Mouse (Mus musculus) ovary, postnatal 14 days (tissue): ENCODE measurements around the gene Gmeb2.

ENCODE experiments used
- DNase-seq: peaks from one replicate; pipeline ENCODE4 v3.0.0; 2022; ENCODE audit warnings: low spot score

Gmeb2 gene

DNA sequence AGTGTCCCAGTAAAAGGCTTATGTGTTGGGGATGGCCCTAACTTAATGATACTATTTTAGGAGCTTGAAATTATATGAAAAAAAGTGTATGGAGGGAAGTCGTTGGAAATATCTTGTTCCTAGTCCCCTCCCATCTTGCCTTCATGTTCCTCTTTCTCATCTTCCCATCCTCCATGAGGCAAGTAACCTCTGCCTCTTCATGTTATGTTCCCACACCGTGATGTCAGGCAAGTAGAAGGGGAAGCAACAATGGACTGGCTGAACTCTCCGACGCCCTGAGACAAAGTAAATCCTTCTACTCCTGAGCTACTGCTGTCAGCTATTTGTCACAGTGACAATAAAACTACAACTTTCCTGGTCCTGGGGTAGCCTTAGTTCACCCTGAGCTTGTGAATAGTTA is 13.2 kb downstream of the Gmeb2 start:
- DNase-seq: no peak

DNA sequence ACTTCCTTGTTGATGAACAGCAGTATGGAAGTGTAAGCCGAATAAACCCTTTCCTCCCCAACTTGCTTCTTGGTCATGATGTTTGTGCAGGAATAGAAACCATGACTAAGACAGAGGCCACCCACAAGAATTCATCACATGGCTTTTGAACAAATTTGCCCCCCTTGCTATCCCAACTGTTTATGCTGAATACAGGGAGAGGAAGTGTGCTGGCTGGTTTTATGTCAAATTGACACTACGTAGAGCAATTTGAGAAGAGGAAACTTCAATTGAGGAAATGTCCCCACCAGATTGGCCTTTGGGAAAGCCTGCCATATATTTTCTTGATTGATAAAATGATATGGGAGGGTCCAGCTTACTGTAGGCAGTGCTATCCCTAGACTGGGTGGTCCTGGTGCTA is 14.0 kb downstream of the Gmeb2 start:
- no peak for DNase-seq

DNA sequence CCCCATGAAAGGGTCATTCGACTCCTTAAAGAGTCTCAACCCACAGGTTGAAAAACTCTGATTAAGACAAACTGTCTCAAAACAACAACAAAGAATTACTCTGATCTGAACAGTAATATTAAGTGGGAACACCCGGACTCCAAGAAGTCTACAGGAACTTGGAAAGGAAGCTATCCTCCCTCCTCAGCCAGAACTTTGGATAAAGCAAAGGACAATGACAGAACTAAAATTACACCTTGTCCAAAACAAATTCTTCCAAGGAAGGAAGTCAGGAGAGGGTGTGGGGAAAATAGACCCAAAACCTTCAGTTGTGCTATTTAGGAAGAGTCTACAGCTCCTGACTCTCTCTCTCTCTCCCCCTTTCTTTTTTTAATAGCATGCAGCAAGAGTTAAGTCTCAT is 15.7 kb downstream of the Gmeb2 start:
- no peak for DNase-seq

DNA sequence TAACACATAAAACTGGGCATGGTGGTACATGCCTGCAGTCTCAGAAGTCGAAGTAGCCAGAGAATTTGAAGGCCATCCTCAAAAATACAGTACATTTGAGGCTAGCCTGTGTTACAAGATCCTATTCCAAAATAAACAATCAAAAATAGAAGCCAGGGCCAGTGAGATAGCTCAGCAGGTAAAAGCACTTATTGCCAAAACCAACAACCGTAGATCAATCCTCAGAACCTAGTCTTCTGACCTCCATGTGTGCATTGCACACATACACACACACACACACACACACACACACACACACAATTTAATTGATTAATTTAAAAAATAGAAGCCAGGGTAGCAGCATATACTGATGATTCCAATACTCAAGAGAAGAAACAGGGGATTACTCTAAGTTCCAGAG is 21.0 kb downstream of the Gmeb2 start:
- DNase-seq: no peak

DNA sequence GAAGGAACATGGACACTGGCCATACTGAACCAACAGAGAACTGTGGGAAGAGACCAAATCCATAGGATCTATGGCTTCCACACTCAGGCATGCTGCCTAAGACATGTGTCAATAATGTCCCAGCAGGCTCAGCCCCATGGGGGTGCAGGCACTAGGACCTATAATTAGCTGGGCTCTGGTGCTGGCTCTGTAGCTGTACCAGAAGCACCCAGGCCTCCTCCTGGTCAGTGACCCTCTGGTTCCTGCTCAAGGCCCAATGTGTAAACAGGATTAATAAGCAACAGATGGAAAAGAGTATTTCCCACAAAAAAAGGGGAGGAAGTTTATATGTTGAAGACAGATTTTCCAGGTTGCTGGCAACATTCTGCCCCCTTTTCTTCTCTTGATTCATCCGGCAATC is 34.6 kb downstream of the Gmeb2 start:
- no peak for DNase-seq

DNA sequence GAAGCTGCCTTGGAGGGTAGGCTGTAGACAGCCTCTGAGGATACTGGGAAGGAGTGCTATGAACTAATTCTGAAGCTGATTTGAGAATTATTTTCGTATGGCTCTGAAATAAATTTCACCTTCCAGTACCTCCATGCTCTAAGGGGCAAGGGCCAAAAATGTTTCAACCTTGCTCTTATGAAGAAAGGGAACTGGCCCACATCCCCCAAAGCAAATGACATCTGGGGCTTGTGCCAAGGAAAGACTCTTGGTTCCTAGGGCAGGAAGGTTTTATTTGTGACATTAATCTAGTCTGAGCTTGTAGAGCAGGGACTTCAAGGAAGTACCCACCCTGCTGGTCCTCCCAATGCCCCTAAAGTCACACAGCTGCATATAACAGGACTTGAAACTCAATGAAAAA is 36.0 kb downstream of the Gmeb2 start:
- no peak for DNase-seq

DNA sequence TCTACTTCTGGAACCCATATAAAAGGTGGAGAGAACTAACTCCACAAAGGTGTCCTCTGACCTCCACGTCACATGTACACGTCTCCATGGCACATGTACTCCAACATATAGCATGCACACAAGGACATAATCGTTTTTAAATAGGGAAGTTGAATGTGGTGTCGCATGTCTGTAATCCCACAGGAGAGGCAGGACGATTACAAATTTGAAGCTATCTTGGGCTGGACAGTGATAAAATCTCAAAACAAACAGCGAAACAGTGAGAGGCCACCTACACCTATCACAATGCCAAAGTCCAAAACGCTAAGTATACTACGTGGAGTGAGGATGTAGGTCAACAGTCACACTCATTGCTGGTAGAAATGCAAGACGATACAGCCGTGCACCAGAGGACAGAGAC is 38.6 kb downstream of the Gmeb2 start:
- no peak for DNase-seq

DNA sequence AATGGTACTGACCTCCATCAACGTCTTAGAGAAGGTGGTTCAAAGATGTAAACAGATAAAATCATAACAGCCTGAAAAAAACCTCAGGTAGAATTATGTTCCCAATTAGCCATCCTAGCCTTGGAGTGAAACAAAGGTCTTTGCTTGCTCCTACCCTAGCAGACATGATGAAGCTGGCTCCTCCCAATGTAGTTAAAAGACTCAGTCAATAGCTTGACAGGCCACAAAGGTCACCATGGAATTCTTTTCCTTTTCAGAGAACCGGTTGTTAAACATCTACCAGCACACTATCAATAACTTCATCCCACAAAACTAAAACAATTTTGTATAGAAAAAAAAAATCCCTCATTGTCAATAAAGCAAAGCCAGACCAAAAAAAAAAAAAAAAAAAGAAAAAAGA is 42.8 kb downstream of the Gmeb2 start:
- no peak for DNase-seq

DNA sequence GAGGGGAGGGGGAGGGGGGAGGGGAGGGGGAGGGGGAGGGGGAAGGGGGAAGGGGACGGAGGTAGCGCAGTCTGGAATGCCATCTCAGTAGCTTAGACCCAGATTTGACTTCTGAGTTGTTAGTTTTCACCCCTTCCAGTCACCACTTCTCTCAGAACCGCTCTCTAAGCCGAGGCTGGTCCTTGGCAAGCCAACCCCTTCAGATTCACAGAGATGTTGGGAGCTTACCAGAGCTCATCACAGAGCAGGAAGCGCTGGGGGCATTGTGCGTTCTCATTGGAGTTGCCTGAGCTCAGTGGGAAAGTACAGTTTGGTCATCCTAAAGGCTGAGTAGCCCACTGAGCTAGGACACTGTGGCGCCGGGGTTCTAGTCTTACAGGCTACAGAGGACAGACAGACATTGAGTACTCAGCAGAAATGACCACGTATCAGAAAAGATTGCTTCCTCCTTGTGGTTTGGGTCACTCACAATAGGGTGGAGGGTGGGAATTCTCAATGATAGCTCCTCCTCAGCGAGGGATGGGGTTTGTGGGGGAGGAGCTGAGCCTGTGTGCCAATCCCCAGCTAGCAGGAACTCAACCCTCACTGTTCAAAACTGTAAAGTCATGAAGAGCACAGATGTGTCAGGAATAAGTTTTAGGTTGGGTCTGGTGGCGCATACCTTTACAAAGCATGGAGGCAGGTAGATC is 44.0 kb downstream of the Gmeb2 start:
- DNase-seq: no peak

DNA sequence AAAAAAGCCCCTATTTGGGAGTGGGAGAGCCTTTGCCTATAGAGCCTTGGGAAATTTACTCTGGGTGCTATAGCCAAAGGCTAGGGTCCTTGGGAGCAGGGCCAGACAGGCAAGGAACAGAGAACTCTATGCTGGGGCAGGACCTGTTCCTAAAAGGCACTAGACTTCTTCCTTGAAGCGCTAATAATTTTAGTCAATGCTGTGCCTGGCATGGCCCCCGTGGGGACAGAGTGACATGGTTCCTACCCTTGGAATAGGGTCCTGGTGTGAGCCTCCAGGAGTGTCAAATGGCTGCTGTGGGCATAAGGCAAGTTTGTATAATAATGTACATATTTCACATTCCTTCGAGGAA is 45.5 kb downstream of the Gmeb2 start:
- no peak for DNase-seq

DNA sequence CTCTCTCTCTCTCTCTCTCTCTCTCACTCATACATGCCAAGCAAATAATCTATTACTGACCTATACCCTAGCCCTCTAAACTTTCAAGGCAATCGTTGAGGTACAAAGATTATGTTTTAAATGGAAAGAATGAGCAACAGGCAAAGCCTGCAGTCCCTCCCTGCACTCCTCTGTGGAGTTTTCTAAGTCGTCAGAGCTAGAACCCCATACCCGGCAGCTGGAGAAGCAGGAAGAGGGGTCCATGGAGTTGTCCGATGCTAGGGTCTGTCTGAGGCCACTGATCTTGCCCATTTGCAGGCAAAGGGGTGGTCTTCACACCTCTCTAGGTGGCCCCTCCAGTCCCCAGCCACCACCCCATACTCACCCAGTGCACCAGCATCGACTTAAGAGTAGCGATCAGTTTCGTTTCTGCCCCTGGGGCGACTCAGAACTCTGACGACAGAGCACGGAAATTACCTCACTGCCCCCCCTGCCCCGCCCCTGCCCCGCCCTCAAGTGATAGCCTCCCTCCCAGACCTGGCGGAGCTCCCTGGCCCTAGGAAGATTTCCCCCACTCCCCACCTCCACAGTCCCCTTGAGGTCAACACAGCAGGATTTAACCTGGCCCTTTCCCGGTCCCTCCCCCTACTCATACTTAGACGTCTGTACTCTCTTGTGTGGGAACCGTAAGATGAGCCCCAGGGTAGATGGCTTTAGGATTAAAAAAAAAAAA is 46.1 kb downstream of the Gmeb2 start, which contains the start of gene Helz2:
TSS of gene Helz2 (minus strand) at position 426 of the 712 bp plus-strand sequence.
- DNase-seq: peak; percentile 25

DNA sequence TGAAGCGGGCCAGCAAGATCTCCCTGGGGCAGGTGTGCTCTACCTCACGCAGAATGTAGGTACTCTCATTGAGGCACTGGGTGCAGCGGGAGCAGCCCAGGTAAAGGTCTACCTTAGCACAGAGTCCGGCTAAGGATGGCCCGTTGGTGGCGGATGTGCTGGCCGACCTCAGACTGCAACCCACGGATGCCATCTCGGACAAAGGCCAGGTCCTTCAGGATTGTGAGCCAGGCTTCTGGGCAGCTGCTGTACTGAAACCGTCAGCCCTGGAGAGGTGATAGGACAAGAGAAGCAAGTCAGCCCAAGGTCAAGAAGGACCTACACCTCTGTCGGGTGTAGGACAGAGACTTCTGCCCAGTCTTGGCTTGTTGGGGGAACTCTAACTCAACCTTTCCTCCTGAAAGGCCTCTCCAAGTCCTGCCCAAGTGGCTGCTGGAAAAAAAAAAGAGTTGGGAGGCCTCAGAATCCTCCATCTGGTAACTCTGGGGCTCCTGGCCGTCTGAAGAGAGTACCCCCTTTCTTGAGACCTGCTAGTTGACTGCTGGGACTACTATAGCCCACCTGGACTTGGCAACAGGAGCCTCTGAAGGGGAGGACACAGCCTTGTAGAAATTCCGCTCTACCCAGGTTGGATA is 46.9 kb downstream of the Gmeb2 start:
- DNase-seq: no peak

DNA sequence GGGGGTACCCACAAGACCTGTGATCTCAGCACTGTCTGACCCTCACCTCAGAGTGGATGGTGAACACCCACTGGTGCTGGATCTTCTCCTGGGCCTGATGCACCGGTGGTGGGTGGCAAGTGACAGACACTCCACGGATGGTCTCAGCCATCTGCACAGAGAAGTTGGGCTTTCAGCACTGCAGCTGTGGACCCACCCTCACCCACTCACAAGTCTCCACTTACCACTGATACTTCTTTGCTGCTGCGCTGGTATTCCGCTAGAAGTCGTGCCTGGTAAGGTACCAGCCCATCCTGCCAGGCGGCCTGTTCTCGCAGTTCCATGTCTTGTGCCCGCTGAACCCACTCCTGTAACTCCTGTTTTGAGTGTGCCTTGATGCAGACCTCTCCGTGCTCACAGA is 48.6 kb downstream of the Gmeb2 start:
- DNase-seq: no peak

DNA sequence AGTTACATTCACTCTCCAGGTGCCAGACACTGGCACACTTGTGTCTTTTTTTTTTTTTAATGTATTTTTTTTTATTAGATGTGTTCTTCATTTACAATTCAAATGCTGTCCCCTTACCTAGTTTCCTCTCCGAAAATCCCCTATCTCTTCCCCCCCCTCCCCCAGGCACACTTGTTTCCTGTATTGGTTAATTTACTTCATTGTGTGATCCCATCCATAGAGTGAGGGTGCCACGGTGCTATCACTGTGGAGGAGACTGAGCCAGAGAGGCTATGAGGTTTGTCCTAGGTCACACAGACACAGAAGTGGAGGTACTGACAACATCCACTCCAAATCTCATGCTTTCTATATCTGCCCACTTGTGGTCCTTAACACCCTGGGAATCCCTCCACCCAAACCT is 49.0 kb downstream of the Gmeb2 start:
- no peak for DNase-seq

DNA sequence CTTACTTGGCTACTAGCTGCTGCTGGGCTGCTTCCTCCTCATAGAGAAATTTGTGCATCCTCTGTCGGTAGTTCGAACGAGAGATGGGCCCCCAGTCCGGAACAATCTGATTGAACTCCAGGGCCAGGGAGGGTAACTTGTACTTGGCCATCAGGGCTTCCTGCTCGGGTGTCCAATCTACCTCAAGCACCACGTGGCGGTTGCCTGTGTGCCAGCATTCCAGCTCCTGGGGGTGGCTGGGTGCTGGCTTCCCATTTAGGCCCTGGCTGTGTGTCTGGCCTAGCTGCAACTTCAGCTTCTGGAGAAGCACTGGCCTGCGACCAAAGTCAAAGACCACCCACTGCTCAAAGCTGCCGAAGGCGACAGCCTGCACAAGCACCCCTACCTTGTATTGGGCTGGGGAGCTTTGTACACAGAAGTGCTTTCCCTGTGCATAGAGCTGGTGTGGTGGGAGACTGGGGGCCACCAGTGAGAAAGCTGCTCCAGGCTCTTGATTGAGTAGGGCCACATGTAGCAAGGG is 49.7 kb downstream of the Gmeb2 start:
- DNase-seq: no peak

DNA sequence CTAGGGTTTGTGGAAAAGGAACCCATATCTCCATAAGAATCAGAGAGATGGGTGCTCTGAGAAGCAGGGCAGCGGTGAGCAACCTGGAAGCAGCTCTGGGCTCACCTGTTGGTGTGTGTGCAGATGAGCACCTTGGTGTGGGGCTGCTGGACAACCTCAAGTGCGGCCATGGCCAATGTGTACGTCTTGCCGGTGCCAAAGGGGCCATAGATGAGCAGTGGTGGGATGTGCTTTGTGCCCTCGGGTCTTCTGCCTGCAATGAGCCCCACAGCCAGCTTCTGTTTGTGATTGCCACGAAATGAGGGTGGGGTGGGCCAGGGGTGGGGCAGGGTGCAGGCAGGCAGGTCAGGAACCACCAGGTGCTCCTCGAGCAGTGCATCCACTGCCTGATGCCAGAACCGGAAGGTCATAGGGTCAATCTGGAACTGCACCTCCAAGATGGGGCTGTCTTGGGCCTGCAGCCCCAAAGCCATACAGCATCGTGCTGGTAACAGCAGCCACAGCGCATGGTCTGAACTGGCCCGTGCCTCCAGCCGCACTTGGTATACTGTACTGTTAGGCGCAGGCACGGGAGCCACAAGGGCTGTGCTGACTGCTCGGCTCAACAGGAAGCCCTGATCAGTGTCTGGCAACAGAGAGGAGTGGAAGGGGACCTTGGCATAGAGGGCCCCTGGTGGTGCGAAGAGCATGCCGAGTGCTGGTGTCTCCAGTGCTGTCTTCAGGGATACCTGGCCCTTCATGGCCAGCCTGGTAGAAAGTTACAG is 50.4 kb downstream of the Gmeb2 start:
- DNase-seq: no peak

DNA sequence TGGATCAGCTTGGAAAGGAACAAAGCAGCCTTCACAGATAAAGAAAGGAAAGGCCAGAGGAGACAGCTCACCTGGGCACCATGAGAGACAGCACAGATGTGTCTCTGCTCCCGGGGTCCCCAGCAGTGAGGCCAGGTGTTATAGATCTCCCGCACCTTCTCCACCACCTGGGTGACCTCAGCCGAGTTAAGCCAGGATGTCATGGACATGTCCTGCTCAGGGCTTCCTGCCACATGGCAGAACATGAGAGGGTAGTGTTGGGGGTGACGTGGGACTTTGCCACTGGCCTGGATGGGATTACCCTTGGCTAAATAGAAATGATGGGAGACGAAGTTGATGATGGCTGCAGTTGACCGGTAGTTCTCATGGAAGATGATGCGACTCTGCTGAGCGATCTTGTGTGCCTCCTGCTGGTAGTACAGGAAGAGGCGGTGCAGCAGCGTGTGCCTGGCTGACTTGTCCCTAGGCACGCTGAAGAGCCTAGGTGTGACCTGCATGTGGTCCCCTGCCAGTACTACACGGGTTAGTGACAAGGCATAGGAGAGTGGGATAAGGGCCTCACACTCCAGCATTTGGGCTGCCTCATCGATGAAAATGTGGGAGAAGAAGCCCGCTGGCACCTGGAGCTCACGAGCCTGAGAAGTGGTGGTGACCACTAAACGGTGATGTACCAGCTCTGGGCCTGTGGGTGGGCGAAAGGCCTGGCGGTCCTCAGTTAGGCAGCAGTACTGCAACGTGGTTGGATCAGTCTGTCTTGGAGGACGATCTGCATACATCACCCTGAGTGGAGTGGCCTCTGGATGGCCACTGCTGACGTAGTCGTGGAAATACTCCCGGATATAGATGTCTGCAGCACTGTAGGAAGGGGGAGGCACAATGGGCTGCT is 51.9 kb downstream of the Gmeb2 start:
- DNase-seq: no peak

DNA sequence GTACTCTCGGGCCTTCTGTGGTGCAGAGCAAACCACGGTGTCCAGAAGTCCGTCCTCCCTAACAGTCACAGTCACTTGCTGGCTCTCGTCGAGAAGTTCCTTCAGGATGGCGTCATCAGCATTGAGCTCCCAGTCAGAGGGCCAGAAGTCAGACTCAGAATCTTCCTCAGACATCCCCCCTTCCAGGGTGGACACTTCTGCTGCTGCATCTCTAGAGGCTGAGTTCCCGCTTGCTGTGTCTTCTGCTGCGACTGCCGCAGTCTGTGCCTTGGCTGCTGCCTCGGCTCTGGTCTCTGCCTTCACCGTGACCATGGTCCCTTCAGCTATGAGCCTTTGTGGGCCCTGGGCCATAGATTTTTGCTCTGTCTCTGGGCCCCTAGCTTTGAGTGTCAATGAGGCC is 53.2 kb downstream of the Gmeb2 start:
- DNase-seq: no peak

DNA sequence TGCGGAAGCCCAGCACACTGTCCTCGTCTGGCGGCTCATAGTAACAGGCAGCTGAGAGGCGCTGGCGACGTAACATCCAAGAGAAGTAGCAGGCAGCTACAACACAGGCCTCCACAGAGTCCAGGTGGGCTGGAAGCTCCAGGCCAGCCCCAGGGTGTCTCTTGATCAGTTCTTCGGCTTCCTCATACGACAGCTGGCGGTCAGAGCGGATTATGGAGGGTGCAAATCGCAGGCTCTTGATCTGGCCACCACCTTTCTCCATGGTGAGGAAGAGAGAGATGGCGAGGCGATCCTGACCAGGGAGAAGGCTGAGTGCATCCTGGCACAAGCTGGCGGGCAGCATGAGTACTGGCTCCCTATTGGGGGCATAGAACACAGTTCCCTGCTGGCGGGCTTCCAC is 54.4 kb downstream of the Gmeb2 start:
- no peak for DNase-seq

DNA sequence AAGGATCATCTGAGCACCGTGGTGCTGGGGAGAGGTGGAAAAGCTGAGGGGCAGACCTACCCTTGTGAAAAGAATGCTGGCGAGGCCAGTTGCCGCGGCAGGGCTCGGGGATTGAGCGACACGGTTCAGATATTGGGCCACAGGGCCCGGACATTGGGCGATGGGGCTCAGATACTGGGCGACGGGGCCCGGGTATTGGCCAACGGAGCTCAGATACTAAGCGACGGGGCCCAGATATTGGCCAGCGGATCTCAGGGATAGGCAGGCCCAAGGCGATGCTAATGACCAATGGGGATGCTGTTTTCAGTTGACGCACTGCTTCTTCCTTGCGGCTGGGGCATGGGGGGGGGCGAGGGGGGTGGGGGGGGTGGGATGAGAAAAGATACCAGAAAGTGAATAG is 56.7 kb downstream of the Gmeb2 start:
- no peak for DNase-seq

DNA sequence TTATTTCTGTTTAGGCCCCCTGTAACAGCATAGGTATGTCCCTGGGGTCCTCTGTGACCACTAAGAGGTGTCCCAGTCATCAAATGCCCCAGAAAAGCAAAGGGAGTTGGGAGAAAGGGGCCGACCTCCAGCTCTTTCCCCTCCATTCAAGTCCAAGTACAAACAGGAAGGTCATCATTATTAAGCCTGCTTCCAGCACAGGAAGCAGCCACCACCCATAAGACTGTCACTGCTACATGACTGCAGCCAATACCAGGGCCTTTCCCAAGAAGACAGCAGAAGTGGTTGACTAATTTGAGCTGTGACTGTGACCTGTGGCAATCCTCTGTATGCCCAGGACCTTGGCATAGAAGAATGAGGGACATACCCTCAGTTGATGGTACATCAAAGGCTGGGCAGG is 59.5 kb downstream of the Gmeb2 start:
- no peak for DNase-seq

DNA sequence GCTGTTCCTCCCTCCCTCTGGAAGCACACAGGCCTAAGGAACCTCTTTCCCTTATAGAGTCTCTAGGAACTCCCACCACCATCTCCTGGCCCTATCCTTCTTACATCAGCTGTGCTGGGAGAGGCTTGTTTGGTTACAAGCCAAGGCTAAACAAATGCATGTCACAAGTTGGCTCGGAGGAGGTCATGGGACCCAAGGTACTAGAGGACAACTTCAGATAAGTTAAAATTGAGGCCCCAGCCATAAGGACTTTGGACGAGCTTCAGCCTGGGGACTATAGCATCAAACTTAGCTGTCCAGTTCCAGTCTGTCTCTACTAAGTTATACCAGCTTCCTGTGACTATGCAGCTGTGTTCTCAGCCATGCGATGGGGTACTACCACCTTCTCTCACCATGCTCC is 60.7 kb downstream of the Gmeb2 start:
- DNase-seq: no peak
